7 mouse cellular contexts compared by ENCODE assay signal in the genomic region with DNA sequence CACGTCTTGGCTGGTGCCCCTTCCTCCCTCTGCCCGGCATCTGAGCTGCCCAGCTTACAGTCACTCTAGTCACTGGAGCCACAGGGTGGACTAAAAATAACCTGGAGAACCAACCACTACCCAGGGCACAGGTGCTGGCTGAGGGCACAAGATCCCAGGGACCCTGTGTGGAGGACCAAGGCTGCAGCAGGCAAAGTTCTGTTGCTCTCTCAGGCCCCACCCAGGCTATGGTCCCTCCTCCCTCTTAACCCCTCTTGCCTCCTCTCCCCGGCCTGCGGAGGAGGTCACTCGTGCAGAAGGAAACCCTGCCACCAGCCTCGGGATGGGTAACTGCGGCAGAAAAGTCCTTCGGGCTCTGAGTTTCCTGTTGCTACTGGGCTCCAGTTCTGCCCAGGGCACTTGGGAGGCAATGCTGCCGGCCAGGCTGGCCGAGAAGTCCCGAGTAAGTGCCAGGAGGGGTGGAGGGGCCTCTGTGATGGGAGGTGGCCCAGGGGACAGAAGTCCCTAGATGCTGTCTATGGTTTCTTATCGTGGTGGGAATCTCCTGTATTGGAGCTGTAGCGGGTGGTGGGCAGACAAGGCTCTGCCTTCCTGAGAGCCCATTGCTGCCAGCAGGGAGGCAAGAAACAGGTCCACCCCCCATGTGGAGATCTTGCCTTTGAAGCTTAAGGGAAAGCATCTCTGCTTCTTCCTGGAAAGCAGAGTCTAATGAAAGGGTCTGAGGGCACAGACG. TPM values are rescaled to one million over a fixed set of nuclear protein-coding genes. Genes with fewer than 3 reads are reported as not detected.
DNase-seq lines count a peak whose midpoint lies in the region; ATAC-seq and TF ChIP-seq lines count a peak whose summit lies in the region.

TSS of gene Wfdc1 (plus strand) at position 147 of the 733 bp plus-strand sequence.

- DNase-seq in urinary bladder, postnatal 14 days (ENCODE audit: low spot score) = peak; percentile 36
- no peak for DNase-seq in urinary bladder, postnatal 36 days (ENCODE audit: low spot score in 2 of 2)
- DNase-seq in heart, embryonic 10.5 days (ENCODE audit: low spot score) = no peak
- no peak for DNase-seq in lung, embryonic 14.5 days
- DNase-seq in ovary, postnatal 14 days (ENCODE audit: low spot score) = no peak
- no peak for DNase-seq in layer of hippocampus, adult 9-10 months (ENCODE audit: low spot score)
- no peak for DNase-seq in forebrain, embryonic 11.5 days (ENCODE audit: low spot score)

- H3K36me3 ChIP-seq in heart, embryonic 10.5 days = no peaks in the 10 kb centered on the region
- no peaks in the 10 kb centered on the region for H3K36me3 ChIP-seq in lung, embryonic 14.5 days (ENCODE audit: insufficient read depth)
- H3K36me3 ChIP-seq in forebrain, embryonic 11.5 days (ENCODE audit: control insufficient read depth, insufficient read depth, low read length) = no peaks in the 10 kb centered on the region

- H3K9me3 ChIP-seq in heart, embryonic 10.5 days = no peaks in the 10 kb centered on the region
- H3K9me3 ChIP-seq in lung, embryonic 14.5 days (ENCODE audit: low read depth, low read length) = no peaks in the 10 kb centered on the region
- H3K9me3 ChIP-seq in forebrain, embryonic 11.5 days (ENCODE audit: control insufficient read depth, low read length) = no peaks in the 10 kb centered on the region

- peaks cover 14% of the 10 kb centered on the region; the same call in 1 of the 2 replicates for H3K27me3 ChIP-seq in heart, embryonic 10.5 days (ENCODE audit: insufficient read depth, poor library complexity, severe bottlenecking)
- H3K27me3 ChIP-seq in lung, embryonic 14.5 days (ENCODE audit: insufficient read depth, low read length) = no peaks in the 10 kb centered on the region
- H3K27me3 ChIP-seq in forebrain, embryonic 11.5 days (ENCODE audit: control insufficient read depth, insufficient read depth, low read length) = no peaks in the 10 kb centered on the region

- H3K27ac ChIP-seq in heart, embryonic 10.5 days = peak within 1 kb of the TSS; percentile 56; the same call in 1 of the 2 replicates
- H3K27ac ChIP-seq in lung, embryonic 14.5 days (ENCODE audit: low read depth) = no peak within 1 kb of the TSS; the same call in 1 of the 2 replicates
- H3K27ac ChIP-seq in forebrain, embryonic 11.5 days (ENCODE audit: low read depth, low read length) = no peak within 1 kb of the TSS

- peak within 1 kb of the TSS; percentile 16; the same call in 1 of the 2 replicates for H3K4me3 ChIP-seq in heart, embryonic 10.5 days
- no peak within 1 kb of the TSS for H3K4me3 ChIP-seq in lung, embryonic 14.5 days (ENCODE audit: low read depth, low read length)
- no peak within 1 kb of the TSS for H3K4me3 ChIP-seq in forebrain, embryonic 11.5 days (ENCODE audit: low read depth, low read length)

- no peak for ATAC-seq in lung, embryonic 14.5 days (ENCODE audit: insufficient read depth)
- no peak for ATAC-seq in forebrain, embryonic 11.5 days (replicated peaks; ENCODE audit: low FRiP score)

- H3K4me2 ChIP-seq in lung, embryonic 14.5 days = peak within 1 kb of the TSS; percentile 29; the same call in 1 of the 2 replicates
- no peak within 1 kb of the TSS for H3K4me2 ChIP-seq in forebrain, embryonic 11.5 days (ENCODE audit: low read depth, low read length, severe bottlenecking)

- 15% methylated on average over 14 of the region's 14 CpGs for WGBS in heart, embryonic 10.5 days
- 15% methylated on average over 14 of the region's 14 CpGs for WGBS in lung, embryonic 14.5 days
- 20% methylated on average over 14 of the region's 14 CpGs for WGBS in forebrain, embryonic 11.5 days

- no peak for TF ChIP-seq CTCF in lung, embryonic 14.5 days (IDR thresholded peaks at IDR 0.05; ENCODE audit: low read depth)

- H3K9ac ChIP-seq in lung, embryonic 14.5 days = no peak within 1 kb of the TSS
- no peak within 1 kb of the TSS for H3K9ac ChIP-seq in forebrain, embryonic 11.5 days (ENCODE audit: low read length)

- peaks cover 57% of the 10 kb centered on the region for H3K4me1 ChIP-seq in heart, embryonic 10.5 days
- H3K4me1 ChIP-seq in lung, embryonic 14.5 days (ENCODE audit: insufficient read depth) = peaks cover 17% of the 10 kb centered on the region; the same call in 1 of the 2 replicates
- 0 out of 2 replicates have a peak, but pooled peaks cover 3% of the 10 kb centered on the region for H3K4me1 ChIP-seq in forebrain, embryonic 11.5 days (replicated peaks; ENCODE audit: control insufficient read depth, insufficient read depth, low read length)

RNA-seq across cellular contexts. Expression of gene Wfdc1, which starts in this region (rescaled TPM):
- polyA plus RNA-seq in heart, embryonic 10.5 days (2016; fragmentation: Nextera tagmentation; extraction: Ambion mirVana) = 1.3 and 1.6 TPM in 2 replicates
- polyA plus RNA-seq in lung, embryonic 14.5 days (2014; fragmentation: Nextera tagmentation; extraction: Ambion mirVana) = 3.0 and 3.4 TPM in 2 replicates
- 0.63 TPM in 1 of 2 replicates, not detected in the other for polyA plus RNA-seq in forebrain, embryonic 11.5 days (2014; fragmentation: Nextera tagmentation; extraction: Ambion mirVana)
